Mouse (Mus musculus) B cell, adult (primary cell): ENCODE data around the gene Thumpd3. TPM values are rescaled to one million over a fixed set of nuclear protein-coding genes. Genes with fewer than 3 reads are reported as not detected.

Experiments
- total RNA-seq: library from RNA; stranded (reverse); gene quantifications from 4 replicates; pipeline ENCODE4 v1.2.4, GENCODE M21; 2023; ENCODE audit not compliant: inconsistent age

Thumpd3 gene
- total RNA-seq: 53.2 to 60.7 TPM (median 59.3 TPM) in 4 replicates

GRCm38 (mm10) chr6:113046041-113046975, at the start of gene Thumpd3:
Gene Thumpd3 (plus strand): TSS chr6:113046225.

GRCm38 (mm10) chr6:113076686-113077516, 30.9 kb downstream of the Thumpd3 start, which contains the start of gene Setd5:
Gene Setd5 (plus strand): TSS chr6:113077365.

Other genes starting within 250 kb of the Thumpd3 start
- gene Srgap3, start 99.0 kb upstream of the Thumpd3 start, total RNA-seq: 2.7 to 3.8 TPM (median 2.9 TPM) in 4 replicates
- 119 to 128 TPM (median 123 TPM) in 4 replicates for gene Setd5, start 31.1 kb downstream of the Thumpd3 start, total RNA-seq
- gene Lhfpl4, start 149.2 kb downstream of the Thumpd3 start, total RNA-seq: 1.3 to 2.5 TPM (median 1.5 TPM) in 4 replicates
- 54.8 to 63.2 TPM (median 61.3 TPM) in 4 replicates for gene Mtmr14, start 191.6 kb downstream of the Thumpd3 start, total RNA-seq
- 1.4 to 2.1 TPM (median 1.8 TPM) in 4 replicates for gene Cpne9, start 236.1 kb downstream of the Thumpd3 start, total RNA-seq